In genomic region chr19:11814742-11815333, GRCm38 (mm10) we compare ENCODE assay signal across 19 mouse cellular contexts. TPM values are rescaled to one million over a fixed set of nuclear protein-coding genes. Genes with fewer than 3 reads are reported as not detected.
DNase-seq lines count a peak whose midpoint lies in the region; ATAC-seq and TF ChIP-seq lines count a peak whose summit lies in the region.
"Had no signal": no experiment of that assay in that cellular context is flagged by ENCODE, and none has a peak within 500 bp of the region (broad histone marks: within the 10 kb centered on the region; RNA-seq: fewer than 3 reads in every experiment).

No protein-coding gene starts in this region.

- H3K9me3 ChIP-seq in kidney, embryonic 14.5 days (ENCODE audit: control insufficient read depth, low read length), result no peaks in the 10 kb centered on the region
- no peaks in the 10 kb centered on the region for H3K9me3 ChIP-seq in midbrain, embryonic 13.5 days
- H3K9me3 ChIP-seq in midbrain, embryonic 16.5 days (replicated peaks; ENCODE audit: control insufficient read depth, low read length, poor library complexity, severe bottlenecking), result no peaks in the 10 kb centered on the region
- no peaks in the 10 kb centered on the region for H3K9me3 ChIP-seq in kidney, postnatal 0 days (replicated peaks; ENCODE audit: low read length)
- H3K9me3 ChIP-seq: embryonic facial prominence, embryonic 13.5 days; hindbrain, embryonic 15.5 days; liver, embryonic 12.5 days had no signal

- no peak for ATAC-seq in kidney, embryonic 14.5 days (ENCODE audit: low FRiP score, low TSS enrichment)
- ATAC-seq in midbrain, embryonic 13.5 days, result no peak
- no peak for ATAC-seq in midbrain, embryonic 16.5 days
- ATAC-seq in kidney, postnatal 0 days (replicated peaks; ENCODE audit: low FRiP score, low read depth), result peak; percentile 50
- ATAC-seq: CD4-positive, CD25-positive, alpha-beta regulatory T cell, adult 4 months; forebrain, embryonic 16.5 days; liver, embryonic 12.5 days had no signal

- no peaks in the 10 kb centered on the region for H3K36me3 ChIP-seq in kidney, embryonic 14.5 days (ENCODE audit: control insufficient read depth, insufficient read depth, low read length)
- no peaks in the 10 kb centered on the region for H3K36me3 ChIP-seq in midbrain, embryonic 13.5 days
- H3K36me3 ChIP-seq in midbrain, embryonic 16.5 days (ENCODE audit: control insufficient read depth, insufficient read depth, low read length), result no peaks in the 10 kb centered on the region
- no peaks in the 10 kb centered on the region for H3K36me3 ChIP-seq in kidney, postnatal 0 days (ENCODE audit: insufficient read depth, low read length)
- H3K36me3 ChIP-seq: embryonic facial prominence, embryonic 13.5 days; hindbrain, embryonic 15.5 days; liver, embryonic 12.5 days had no signal

- no peak overlapping the region for H3K27ac ChIP-seq in kidney, embryonic 14.5 days (ENCODE audit: low read depth, low read length)
- H3K27ac ChIP-seq in midbrain, embryonic 13.5 days, result peak overlapping the region; percentile 10; the same call in 1 of the 2 replicates
- no peak overlapping the region for H3K27ac ChIP-seq in midbrain, embryonic 16.5 days (ENCODE audit: low read length)
- H3K27ac ChIP-seq in kidney, postnatal 0 days, result no peak overlapping the region
- H3K27ac ChIP-seq: embryonic facial prominence, embryonic 13.5 days; hindbrain, embryonic 15.5 days; liver, embryonic 12.5 days had no signal

- 82% methylated on average over 6 of the region's 6 CpGs for WGBS in kidney, embryonic 14.5 days
- WGBS in midbrain, embryonic 13.5 days, result 85% methylated on average over 6 of the region's 6 CpGs
- 83% methylated on average over 6 of the region's 6 CpGs for WGBS in midbrain, embryonic 16.5 days
- 82% methylated on average over 6 of the region's 6 CpGs for WGBS in kidney, postnatal 0 days

- no peaks in the 10 kb centered on the region for H3K27me3 ChIP-seq in kidney, embryonic 14.5 days (ENCODE audit: control insufficient read depth, insufficient read depth, low read length)
- peaks cover 22% of the 10 kb centered on the region for H3K27me3 ChIP-seq in midbrain, embryonic 13.5 days
- no peaks in the 10 kb centered on the region for H3K27me3 ChIP-seq in midbrain, embryonic 16.5 days (ENCODE audit: control insufficient read depth, insufficient read depth, low read depth, low read length)
- no peaks in the 10 kb centered on the region for H3K27me3 ChIP-seq in kidney, postnatal 0 days (ENCODE audit: insufficient read depth, low read length)

- no peak overlapping the region for H3K9ac ChIP-seq in kidney, embryonic 14.5 days (ENCODE audit: low read depth, low read length)
- no peak overlapping the region for H3K9ac ChIP-seq in midbrain, embryonic 13.5 days (replicated peaks)
- no peak overlapping the region for H3K9ac ChIP-seq in midbrain, embryonic 16.5 days (ENCODE audit: low read depth, low read length)
- H3K9ac ChIP-seq in kidney, postnatal 0 days (ENCODE audit: low read depth, low read length), result no peak overlapping the region
- H3K9ac ChIP-seq: embryonic facial prominence, embryonic 13.5 days; hindbrain, embryonic 15.5 days; liver, embryonic 12.5 days had no signal

- no peak overlapping the region for H3K4me3 ChIP-seq in kidney, embryonic 14.5 days (ENCODE audit: low read length)
- H3K4me3 ChIP-seq in midbrain, embryonic 13.5 days (replicated peaks), result no peak overlapping the region
- no peak overlapping the region for H3K4me3 ChIP-seq in midbrain, embryonic 16.5 days (ENCODE audit: low read depth, low read length)
- no peak overlapping the region for H3K4me3 ChIP-seq in kidney, postnatal 0 days (replicated peaks; ENCODE audit: low read depth, low read length)
- H3K4me3 ChIP-seq: embryonic facial prominence, embryonic 13.5 days; hindbrain, embryonic 15.5 days; liver, embryonic 12.5 days had no signal

- H3K4me1 ChIP-seq in kidney, embryonic 14.5 days (ENCODE audit: control insufficient read depth, insufficient read depth, low read length), result peaks cover 8% of the 10 kb centered on the region; the same call in 1 of the 2 replicates
- peaks cover 64% of the 10 kb centered on the region for H3K4me1 ChIP-seq in midbrain, embryonic 13.5 days (replicated peaks)
- peaks cover 26% of the 10 kb centered on the region for H3K4me1 ChIP-seq in midbrain, embryonic 16.5 days (ENCODE audit: control insufficient read depth, insufficient read depth, low read length)
- H3K4me1 ChIP-seq in kidney, postnatal 0 days (replicated peaks; ENCODE audit: insufficient read depth, low read length), result peaks cover 4% of the 10 kb centered on the region; the same call in 1 of the 2 replicates

- no peak for TF ChIP-seq CTCF in kidney, postnatal 0 days (IDR thresholded peaks at IDR 0.05; ENCODE audit: low read depth)

- H3K4me2 ChIP-seq in kidney, embryonic 14.5 days (replicated peaks; ENCODE audit: low read depth, low read length), result no peak overlapping the region
- H3K4me2 ChIP-seq in midbrain, embryonic 13.5 days (replicated peaks), result no peak overlapping the region
- H3K4me2 ChIP-seq in midbrain, embryonic 16.5 days (ENCODE audit: low read length), result no peak overlapping the region
- no peak overlapping the region for H3K4me2 ChIP-seq in kidney, postnatal 0 days (ENCODE audit: low read length)
- H3K4me2 ChIP-seq: embryonic facial prominence, embryonic 13.5 days; hindbrain, embryonic 15.5 days; liver, embryonic 12.5 days had no signal

- peak; percentile 62 for DNase-seq in kidney, adult 18-20 months
- DNase-seq in kidney, postnatal 0 days (ENCODE audit: low spot score), result peak; percentile 19
- DNase-seq in ovary, postnatal 14 days (ENCODE audit: low spot score), result no peak
- no peak for DNase-seq in embryo, embryonic 10 days (ENCODE audit: low spot score)
- DNase-seq: cerebellum, adult 11 months; heart, adult 18-20 months; heart, postnatal 36 days; lung, postnatal 10 days; retina, postnatal 1 day; thymus, postnatal 36 days had no signal

RNA-seq across cellular contexts. Expression of gene Stx3, which starts 4.4 kb away (rescaled TPM):
- polyA plus RNA-seq in kidney, embryonic 14.5 days (2014; fragmentation: Nextera tagmentation; extraction: Ambion mirVana), result 19.8 and 20.9 TPM in 2 replicates
- 20.7 and 24.1 TPM in 2 replicates for polyA plus RNA-seq in midbrain, embryonic 13.5 days (2015; fragmentation: Nextera tagmentation; extraction: Ambion mirVana)
- polyA plus RNA-seq in midbrain, embryonic 16.5 days (2015; fragmentation: Nextera tagmentation; extraction: Ambion mirVana), result 35.9 and 40.2 TPM in 2 replicates
- polyA plus RNA-seq in kidney, postnatal 0 days (2015; fragmentation: Nextera tagmentation; extraction: Ambion mirVana), result 42.5 and 46.1 TPM in 2 replicates

RNA-seq across cellular contexts. Expression of gene Olfr1417, which starts 24.2 kb away (rescaled TPM):
- 0.12 TPM in 1 of 2 replicates, not detected in the other for polyA plus RNA-seq in kidney, embryonic 14.5 days (2014; fragmentation: Nextera tagmentation; extraction: Ambion mirVana)
- polyA plus RNA-seq in midbrain, embryonic 13.5 days (2015; fragmentation: Nextera tagmentation; extraction: Ambion mirVana), result not detected in 2 replicates
- 0.21 and 0.38 TPM in 2 replicates for polyA plus RNA-seq in midbrain, embryonic 16.5 days (2015; fragmentation: Nextera tagmentation; extraction: Ambion mirVana)
- 0.14 TPM in 1 of 2 replicates, not detected in the other for polyA plus RNA-seq in kidney, postnatal 0 days (2015; fragmentation: Nextera tagmentation; extraction: Ambion mirVana)
- polyA plus RNA-seq: CD4-positive, CD25-positive, alpha-beta regulatory T cell, adult 4 months; embryonic facial prominence, embryonic 13.5 days; forebrain, embryonic 16.5 days; limb, embryonic 11.5 days; liver, embryonic 12.5 days had no signal

RNA-seq across cellular contexts. Expression of gene Mrpl16, which starts 44.6 kb away (rescaled TPM):
- polyA plus RNA-seq in kidney, embryonic 14.5 days (2014; fragmentation: Nextera tagmentation; extraction: Ambion mirVana), result 59.8 and 64.9 TPM in 2 replicates
- 42.8 and 47.4 TPM in 2 replicates for polyA plus RNA-seq in midbrain, embryonic 13.5 days (2015; fragmentation: Nextera tagmentation; extraction: Ambion mirVana)
- polyA plus RNA-seq in midbrain, embryonic 16.5 days (2015; fragmentation: Nextera tagmentation; extraction: Ambion mirVana), result 45.7 and 46.3 TPM in 2 replicates
- 66.7 and 69.8 TPM in 2 replicates for polyA plus RNA-seq in kidney, postnatal 0 days (2015; fragmentation: Nextera tagmentation; extraction: Ambion mirVana)

RNA-seq across cellular contexts. Expression of gene Olfr1418, which starts 46.0 kb away (rescaled TPM):
- polyA plus RNA-seq in kidney, embryonic 14.5 days (2014; fragmentation: Nextera tagmentation; extraction: Ambion mirVana), result not detected in 2 replicates
- not detected in 2 replicates for polyA plus RNA-seq in midbrain, embryonic 13.5 days (2015; fragmentation: Nextera tagmentation; extraction: Ambion mirVana)
- not detected in 2 replicates for polyA plus RNA-seq in midbrain, embryonic 16.5 days (2015; fragmentation: Nextera tagmentation; extraction: Ambion mirVana)
- not detected in 2 replicates for polyA plus RNA-seq in kidney, postnatal 0 days (2015; fragmentation: Nextera tagmentation; extraction: Ambion mirVana)
- polyA plus RNA-seq: CD4-positive, CD25-positive, alpha-beta regulatory T cell, adult 4 months; embryonic facial prominence, embryonic 13.5 days; forebrain, embryonic 16.5 days; hindbrain, embryonic 15.5 days; limb, embryonic 11.5 days; liver, embryonic 12.5 days had no signal

Comparison
In these comparisons a context has a peak if more than half of its experiments do, and no peak if none do; other contexts are left out.
1. DNase-seq: peak in kidney, adult 18-20 months (single experiment) and kidney, postnatal 0 days (single experiment); none in ovary, postnatal 14 days (single experiment) and embryo, embryonic 10 days (single experiment).